Mouse (Mus musculus) gonadal fat pad, adult 2 months (tissue): ENCODE measurements around the gene Fgfr2. TPM values are rescaled to one million over a fixed set of nuclear protein-coding genes. Genes with fewer than 3 reads are reported as not detected.

Experiments
- DNase-seq: peaks from one replicate; pipeline ENCODE4 v3.0.0-alpha.2; 2012; ENCODE audit warnings: low read depth
- polyA plus RNA-seq: library from polyadenylated mRNA; depleted of rRNA; stranded (reverse); fragments of >200 nt; gene quantifications from 2 replicates; pipeline ENCODE4 v1.2.3, GENCODE M21; 2012

Gene Fgfr2
- polyA plus RNA-seq, 1 experiment, result 33.3 TPM

DNA sequence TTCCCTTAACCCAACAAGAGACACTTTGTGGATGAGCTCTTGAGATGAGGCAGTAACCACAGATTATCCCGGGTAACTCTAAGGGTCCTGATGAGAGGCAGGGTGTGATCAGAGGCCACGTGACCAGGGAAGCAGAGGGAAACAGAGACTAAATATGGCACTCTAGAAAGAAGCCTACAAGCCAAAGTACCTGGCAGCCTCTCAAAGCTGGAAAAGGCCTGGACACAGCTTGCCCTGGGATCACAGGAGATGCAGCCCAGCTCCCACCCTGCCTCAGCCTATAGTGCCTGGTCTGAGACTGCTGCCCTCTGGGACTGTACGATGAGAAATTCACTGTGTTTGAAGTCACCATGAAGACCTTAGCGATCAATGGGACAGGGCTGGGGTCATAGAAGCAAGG is 889.4 kb downstream of the Fgfr2 start:
- DNase-seq, result no peak

DNA sequence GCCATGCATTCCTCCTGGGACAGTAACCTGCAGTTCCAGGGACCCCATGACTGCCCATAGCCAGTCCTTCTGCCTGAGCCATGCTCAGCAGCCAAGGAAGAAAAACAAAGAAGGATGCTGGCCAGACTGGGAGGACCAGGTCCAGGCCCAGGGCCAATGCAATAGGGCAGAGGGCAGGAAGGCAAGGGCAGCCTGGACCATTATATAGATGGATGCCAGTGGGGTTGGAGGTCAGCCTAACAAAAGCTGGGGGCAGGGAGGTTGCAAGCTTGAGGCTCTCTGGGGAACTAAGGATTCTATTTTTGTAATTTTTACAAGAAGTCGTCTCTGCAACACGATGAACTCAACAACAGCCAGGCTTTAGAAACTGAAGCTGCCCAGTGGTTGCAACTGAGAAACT is 890.2 kb downstream of the Fgfr2 start:
- no peak for DNase-seq

DNA sequence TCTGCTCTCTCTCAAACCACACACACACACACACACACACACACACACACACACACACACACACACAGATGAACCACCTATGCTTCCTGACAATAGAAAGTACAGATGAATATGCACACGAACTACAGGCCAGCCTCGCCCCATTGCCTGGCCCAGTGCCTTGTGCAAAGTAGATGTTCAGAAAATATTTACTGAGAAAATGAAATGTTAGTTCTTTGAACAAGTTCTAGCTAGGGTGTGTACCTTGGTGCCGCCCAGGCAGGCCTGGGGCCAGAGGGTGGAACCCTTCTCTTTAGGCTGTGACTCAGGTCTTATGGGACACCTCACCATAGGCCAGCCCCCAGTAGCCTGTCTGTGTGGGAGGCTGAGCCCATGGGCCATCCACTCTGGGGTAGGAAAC is 891.7 kb downstream of the Fgfr2 start:
- no peak for DNase-seq

DNA sequence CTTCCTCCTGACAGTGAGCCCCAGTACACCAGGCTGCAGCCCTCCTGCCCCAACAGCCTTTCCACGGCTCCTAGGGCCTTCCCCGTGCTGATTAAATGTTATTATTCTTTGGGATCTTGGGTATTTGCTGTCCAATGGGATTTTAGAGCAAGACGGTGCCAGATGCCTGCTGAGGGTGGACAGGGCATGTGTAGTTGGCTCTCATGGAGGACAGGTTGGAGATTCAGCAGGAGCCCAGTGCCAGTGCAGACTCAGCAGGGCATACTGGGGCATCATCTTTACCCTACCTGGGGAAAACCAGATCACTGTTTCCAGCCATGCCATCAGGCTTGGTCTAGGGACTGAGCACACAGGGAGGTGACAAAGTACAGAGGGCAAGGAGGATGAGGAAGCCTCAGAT is 892.2 kb downstream of the Fgfr2 start:
- DNase-seq, result no peak

DNA sequence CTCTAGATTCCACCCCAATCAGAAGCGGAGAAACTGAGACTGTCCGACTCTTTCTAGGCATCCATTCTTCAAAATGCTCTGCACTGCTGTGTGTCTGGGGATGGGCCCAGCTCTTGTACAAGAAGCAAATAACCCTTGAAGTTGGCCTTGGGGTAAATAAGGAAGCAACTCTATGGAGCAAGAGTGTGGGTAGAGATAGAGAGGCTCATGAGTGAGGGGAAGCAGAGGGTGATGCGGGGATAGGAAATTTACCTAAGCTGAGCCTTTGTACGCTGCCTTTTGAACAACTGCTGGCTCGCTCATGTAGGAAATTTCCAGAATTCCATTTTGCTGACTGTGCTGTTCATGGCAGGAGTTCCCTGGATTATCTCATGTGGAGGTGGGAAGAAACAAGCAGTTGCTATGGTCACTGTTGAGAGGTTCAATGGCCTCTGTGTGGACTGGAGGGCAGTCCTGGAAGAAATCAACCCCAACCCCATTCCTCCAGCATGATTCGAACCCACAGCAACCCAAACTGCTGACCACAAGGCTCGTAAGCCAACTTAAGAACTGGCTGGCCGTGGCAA is 896.0 kb downstream of the Fgfr2 start:
- DNase-seq, result no peak

DNA sequence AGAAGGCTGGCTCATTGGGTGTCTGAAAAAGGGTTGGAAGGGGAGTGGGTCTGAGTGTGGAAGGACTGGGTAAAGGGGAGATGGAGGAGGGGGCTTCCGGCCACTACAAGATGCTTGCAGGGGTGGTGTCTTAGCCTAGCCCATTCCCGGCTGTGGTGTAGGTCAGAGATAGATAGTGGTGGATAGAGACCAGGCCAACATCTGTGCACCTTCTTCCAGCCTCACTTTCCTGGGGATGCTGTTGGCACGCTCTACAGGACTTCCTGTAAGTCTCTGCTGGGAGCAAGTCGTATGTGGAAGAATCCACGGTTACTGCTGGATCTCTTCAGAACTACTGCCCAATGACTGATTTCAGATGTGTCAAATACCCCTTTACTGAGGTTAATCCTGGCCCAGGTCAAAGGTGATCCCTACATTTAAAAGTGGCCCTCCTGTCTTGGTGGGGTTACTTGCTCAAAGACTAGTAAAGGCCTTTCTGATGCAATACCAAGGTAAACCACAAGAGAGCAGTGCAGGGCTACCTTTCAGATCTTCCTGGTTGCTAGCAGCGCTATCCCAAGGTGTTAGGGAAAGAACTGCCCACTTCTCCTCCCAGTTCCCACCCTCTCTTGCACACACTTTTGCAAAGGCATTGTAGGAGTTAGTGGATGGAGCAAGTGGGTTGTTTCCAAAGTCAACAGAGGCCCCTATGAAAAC is 896.6 kb downstream of the Fgfr2 start:
- no peak for DNase-seq

DNA sequence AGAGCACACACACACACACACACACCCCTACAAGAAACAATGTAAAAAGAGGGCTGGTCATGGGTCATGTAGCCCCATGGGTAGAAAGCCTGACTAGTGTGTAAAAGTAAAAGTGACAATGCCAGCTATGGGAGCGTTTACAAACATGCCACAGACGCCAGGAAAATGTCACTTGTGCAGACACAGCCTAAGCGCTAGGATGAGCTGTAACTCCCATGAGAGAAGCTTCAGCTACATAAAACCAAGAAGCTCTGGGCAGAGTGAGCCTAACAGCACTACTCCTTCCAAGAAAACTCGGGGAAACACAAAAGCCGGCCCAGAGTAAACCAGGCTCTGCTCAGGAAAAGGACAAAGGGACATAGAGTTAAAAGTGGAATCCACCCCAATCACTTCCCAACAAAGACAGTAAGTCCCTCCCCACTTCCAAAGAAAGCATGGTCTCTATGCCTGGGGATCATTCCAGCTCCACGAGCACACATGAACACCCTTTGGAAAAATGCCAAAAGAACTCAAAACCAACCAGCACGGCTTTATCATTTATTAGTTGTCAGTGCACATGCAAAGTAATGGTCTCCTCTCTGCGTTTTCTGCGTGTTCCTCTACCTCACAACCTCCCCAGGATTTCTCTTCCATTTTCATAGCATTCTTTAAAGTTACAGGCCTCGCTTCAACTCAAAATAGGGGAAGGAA is 899.6 kb downstream of the Fgfr2 start:
- no peak for DNase-seq

DNA sequence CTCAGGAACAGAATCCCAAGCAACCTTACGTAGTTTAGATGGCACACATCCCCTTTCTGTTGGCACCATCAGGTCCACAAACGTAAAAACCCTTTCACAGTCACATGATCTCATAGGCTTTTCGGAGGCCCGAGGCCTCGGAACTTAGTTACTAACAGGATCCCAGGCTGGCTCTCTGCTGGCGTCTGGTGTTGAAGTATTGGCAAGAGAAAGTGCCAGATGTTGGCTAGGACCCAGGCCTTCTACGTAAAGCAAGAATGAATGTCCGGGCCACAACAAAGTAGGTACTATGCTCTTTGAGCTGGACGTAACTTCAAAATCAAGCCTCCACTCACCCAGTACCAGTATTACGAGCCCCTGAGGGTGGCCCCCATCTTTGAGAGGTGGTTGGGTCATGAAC is 909.1 kb downstream of the Fgfr2 start:
- no peak for DNase-seq

DNA sequence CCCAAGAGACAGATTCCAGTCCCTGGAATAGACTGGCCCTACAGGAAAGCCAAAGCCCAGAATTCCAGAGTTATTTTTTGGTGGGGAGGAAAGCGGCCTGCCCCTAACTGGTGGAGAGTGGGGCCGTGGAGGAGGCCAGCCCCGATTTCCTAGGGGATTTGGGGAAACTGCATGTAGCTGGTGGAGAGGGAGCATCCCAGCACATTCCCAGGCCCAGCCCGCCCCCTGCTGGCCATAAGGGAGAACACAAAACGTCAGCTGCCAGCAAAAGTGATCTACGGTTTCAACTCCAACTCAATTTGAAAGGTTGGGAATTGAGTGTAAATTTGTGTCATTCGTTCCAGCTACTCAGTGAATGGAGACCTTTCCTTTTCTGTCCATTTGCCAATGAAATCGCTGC is 909.7 kb downstream of the Fgfr2 start:
- no peak for DNase-seq

DNA sequence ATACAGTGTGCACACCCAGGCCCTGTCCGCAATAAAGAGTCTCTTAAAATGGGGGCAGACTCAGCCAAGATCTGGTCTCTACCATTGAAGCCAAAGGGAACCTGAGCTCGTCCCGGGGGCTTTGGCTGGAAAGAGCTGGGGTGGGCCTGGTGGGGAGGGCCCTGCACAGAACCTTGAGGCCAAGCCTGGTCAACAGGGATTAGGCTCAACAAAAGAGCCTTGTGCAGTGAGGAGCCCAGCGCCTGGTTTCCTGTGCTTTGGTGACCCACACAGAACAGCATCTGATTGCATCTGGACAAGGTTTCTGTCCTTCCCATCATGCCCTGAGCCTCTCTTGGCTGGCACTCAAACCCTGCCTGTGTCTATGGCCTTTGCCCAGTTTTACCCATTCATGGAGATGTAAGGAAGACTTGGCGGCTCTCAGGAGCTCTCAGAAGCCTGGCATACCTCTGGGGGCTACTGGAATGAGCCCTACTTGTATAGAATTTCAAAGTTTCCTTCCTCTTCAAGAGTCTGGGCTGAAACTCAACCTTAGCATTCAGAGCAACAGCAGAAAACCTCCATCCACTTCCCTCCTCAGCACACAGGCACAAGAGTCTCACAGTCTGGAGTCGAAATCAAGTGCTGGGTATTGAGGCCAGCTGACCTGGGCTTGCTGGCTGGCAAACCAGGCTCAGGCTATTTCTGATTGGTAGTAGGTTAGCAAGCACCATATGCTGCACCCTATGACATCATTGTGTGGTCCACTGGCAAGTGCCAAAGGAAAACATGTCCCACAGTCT is 911.0 kb downstream of the Fgfr2 start:
- no peak for DNase-seq

DNA sequence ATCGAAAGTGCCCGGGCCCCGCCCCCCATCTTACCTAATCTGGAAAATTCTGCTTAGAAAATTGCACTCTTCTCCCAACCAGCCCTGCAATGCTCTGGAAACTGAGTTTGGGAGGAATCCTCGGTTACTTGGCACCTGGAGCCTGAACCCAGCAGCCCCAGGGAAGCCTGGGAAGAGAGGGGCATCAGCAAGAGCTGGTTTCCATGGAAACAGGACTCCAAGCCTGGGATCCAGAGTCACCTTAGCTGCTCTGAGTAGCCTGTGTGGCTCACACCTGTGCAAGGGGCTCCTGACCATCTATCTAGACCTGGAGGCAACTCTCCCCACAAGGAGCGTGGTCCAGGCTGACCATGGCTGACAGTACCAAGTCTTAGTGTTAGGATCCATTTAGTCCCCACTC is 912.5 kb downstream of the Fgfr2 start:
- DNase-seq, result no peak

DNA sequence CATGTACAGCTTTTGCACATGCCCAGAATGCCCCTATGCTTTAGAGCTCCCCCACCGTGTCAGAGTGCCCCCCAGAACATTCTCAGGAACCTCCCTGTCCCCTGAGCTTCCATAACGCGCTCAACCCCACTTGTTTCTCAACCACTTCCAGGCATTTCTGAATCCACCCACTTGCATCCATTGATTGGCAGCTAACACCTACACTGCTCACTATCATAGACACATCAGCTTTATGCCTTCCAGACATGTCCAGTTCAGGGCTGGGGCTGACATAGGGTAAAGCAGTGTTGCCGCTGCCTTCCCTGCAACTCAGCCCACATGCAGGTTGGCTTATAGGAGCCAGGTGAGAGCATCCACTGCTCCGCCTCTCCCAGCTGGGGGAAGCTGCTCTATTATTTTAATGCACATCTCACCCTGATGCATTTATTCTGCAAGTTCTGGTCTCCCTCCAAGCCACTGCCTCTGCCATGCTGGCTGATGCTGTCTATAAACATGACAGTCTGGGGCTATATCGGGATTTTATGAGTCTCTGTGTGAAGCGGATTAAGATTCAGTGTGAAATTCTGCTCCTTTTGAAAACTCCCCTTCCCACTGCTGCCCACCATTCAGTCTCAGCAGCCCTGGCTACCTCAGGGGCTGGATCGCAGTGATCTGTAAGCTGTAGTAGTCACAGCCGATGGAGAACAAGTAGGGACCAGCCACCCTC is 914.1 kb downstream of the Fgfr2 start:
- DNase-seq, result no peak

DNA sequence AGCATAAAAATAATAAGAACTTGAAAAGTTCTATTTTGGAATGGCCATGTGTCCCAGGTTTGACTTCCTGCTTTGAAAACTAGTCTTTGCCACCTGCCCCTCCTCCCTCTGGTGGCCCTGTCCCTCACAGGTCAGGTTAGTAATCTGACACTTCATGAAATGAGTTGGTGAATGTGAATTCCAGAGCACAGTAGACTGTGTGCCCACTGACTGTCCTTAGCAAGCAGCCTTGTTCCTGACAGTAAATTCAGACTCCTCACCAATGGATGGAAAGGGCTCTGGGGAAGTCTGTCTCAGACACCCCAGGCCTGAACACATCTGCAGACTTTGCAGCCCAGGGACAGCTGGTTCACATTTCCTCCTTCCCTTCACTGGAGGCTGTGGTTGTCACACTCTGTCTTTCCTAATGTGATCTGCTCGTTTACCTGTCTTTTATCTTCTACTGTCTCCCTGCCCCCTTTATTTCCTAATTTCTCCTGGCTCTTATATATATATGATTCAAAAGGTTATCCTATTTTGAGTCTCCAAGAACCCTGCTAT is 919.0 kb downstream of the Fgfr2 start:
- DNase-seq, result no peak

DNA sequence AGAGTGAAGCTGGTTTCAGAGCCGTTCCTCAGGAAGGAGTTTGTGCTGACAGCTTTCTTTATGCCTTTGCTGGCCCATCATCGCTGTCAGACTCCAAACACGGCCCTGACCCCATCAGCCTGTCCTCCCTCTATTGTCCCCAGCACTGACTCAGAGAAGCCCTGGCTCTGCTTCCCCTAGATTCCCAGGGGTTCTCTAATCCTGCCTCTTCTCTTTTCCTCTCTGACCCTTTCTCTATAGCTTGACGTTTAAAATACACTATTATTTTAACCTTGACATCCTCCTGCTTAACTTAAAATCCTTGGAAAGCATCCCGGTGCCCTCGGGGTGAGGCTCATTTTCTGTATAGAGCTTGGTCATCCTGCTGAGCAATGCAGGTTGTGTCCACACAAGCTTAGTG is 923.5 kb downstream of the Fgfr2 start:
- no peak for DNase-seq

DNA sequence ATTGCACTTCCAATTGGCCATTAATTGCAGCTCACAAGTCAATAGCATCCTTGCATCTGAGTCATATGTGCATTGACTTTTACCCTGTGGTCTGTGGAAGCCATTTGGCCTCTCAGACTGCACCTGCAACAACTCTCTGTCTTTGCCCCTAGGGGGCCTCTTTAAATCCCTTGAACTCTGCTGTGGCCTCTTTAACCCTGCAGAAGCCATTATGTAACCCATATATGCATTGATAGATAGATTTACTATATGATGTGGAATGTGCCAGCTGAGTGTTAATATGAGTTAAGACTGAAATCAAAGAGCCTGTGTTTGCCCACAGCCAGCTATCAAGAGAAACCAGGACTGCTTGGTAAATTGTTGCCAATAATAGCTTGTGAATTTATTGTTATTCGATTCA is 924.3 kb downstream of the Fgfr2 start:
- no peak for DNase-seq

DNA sequence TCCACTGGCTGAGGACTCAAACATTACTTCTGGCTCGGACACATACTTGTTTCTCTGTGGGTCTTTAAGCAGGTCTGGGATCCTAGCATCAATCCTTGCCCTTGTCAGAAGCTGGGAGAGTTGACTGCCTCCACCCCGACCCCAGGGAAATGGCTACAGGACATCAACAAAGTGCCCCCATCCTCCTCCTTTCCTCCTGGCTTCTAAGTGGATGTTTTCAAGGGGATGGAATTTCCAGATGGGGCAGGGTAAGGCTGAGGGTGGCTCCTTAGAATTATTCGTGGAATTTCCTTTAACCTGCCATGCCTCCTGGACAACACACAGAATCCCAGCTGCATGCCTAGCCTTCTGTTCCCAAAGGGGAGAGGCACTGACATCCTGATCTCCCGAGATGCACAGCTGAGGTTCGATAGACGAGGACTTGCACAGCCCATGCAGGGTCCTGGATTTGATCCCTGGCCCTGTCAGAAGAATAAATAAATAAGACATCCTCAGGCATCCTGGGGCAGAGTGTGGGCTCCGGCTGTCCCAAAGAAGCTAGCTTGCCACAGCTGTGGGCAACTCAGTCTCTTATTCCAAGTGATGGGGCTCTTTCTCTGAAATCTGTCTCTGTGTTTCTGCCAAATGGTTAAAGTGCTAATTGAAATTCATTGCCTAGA is 925.2 kb downstream of the Fgfr2 start:
- DNase-seq, result no peak

DNA sequence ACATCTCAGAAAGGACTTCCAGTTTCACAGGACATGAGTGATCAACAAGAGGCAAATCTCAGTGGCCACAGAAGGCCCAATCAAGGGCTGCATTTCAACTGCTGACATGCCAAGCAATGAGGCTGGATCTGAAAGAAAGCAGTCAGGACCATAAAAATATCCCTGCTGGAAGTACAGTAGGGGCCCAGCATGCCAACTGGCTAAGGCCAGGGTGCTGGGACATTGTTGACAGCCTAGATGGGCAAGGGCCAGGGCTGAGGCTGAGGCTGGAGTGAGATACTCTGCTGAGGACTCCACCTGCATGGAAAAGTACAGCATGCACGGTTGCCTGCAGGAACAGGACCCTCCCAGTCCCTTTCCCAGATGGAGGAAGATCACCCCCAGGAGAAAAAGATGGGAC is 926.6 kb downstream of the Fgfr2 start:
- DNase-seq, result no peak

DNA sequence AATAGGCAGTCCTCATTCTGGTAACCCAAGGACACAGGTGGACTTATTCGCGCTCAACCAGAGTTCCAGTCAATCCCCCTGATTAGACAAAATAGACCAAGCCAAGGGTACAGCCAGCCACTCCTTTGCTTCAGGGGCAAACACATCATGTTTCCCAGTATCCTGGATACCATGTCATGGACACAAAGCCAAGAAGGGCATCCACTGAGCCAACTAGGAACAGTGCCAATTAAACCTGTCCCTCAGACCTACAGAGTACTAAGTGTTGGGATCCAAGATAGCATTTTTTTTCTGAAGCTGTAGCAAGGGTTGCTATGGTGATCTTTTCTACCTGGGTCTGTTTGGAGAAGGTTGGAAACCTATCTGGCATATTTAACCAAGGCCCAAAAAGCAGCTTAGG is 929.5 kb downstream of the Fgfr2 start:
- DNase-seq, result no peak

DNA sequence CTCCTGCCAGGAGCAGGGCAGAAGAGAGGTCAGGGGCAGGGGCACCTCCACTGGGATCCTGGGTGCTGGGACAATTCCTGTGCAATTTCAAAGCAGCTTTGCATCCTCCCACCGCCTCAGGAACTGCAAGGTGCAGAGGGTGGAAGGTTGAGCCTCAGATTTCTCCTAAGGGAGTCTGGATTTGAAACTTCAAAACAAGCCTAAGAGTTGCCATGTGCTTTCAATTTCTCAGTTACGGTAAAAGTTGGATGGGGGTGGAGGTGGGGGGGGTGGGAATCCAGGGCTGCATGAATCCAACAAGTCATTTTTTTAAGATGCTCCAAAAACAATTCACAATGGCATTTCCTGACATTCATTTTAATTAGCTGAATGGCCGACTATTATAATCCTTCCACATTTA is 935.7 kb downstream of the Fgfr2 start:
- no peak for DNase-seq

DNA sequence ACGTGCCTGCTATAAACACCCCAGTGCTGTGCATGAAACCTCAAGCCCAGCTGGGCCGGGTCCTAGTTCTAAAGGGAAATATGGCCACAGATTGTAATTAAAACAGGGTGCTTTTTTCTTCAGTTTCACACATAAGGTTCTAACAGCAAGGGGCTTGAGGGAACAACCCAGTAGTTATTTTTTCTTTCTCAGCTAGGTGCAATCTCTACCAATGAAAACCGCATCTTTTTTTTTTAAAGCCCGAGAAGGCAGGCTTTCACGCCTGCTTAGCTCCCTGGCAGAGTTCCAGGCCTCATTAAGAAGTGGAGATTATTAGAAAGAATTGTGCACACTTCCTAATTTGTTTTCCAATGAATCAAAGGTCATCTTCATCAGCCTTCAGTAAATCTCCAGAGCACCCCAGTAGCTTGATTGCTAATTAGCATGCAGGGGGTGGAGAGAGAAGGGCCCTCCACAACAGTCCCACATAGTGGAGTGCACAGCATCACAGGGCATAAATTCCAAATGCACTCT is 939.2 kb downstream of the Fgfr2 start:
- no peak for DNase-seq

DNA sequence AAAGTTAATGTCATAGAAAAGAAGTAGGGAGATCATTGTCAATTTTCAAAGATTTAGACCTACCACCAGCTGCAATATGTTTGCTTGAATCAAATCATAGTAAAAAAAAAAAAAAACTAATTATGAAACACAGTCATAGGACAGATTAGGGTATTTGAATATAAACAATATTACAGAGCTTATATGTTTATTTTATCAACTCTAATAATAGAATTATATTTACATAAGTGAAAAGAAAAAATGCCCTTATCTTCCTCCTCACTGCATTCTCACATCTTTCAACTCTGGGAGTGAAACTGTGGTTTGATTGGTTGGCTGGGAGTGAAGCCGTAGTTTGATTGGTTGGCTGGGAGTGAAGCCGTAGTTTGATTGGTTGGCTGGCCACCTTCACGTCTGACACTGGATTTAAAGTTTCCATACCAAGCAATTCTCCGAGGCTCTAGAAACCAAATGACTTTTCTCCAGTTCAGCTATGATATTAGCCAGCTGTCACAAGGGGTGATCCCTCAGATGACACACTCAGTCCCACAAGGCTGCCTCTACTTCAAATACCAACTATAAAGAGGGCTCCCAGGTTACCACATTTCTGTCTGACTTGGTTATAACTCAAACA is 941.5 kb downstream of the Fgfr2 start:
- no peak for DNase-seq
